ENCODE assay signal across 14 mouse cellular contexts in the genomic region with DNA sequence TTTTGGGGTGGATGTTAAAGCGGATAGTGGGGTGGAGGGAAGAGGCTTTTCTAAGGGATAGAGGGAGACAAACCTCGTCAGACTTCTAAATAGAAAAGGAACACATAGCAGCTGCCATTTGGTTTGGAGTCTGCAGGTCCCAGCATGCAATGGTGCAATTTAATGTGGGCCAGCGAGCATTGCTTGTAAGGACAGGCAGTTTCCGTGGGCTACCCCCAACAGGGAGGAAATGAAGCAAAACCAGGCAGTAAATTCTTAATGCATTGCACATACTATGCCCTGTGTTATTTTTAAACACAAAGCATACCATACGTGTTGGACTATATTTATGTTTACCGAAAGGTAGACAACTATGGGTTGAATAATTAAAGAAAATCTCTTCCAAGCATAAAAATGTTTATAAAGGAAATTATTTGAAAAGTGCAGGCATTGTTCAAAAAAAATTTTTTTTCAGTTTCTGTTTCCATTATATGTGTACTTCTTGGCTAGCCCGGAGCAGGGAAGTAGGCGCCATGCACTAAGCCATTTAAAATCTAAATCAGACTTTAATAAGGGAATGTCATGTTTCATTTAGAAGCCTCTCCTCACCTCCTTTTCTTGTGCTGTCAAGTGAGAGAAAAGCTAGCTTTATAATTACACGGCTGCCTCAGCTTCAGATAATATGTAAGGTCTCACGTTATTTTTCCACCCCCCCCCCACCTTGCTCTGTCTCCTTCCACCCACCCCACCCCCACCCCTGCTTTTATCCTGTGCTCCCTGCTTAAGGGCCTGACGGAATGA.
DNase-seq lines count a peak whose midpoint lies in the region; ATAC-seq and TF ChIP-seq lines count a peak whose summit lies in the region.
"Had no signal": no experiment of that assay in that cellular context is flagged by ENCODE, and none has a peak within 500 bp of the region (broad histone marks: within the 10 kb centered on the region; RNA-seq: fewer than 3 reads in every experiment).

No protein-coding gene starts in this region.

- TF ChIP-seq CTCF in CH12.LX (conservative IDR thresholded peaks at IDR 0.05 in 1 of 2, IDR thresholded peaks at IDR 0.05 in 1 of 2; ENCODE audit: low read depth in 2 of 2, low read length in 2 of 2) = no peak

- no peak for ATAC-seq in embryonic facial prominence, embryonic 13.5 days (ENCODE audit: insufficient number of reproducible peaks, insufficient read depth, low FRiP score, low TSS enrichment, low read depth)
- ATAC-seq in limb, embryonic 14.5 days (ENCODE audit: low FRiP score, low read depth) = no peak

- H3K27ac ChIP-seq in CH12.LX (ENCODE audit: insufficient read depth, low read depth) = no peak overlapping the region
- H3K27ac ChIP-seq in embryonic facial prominence, embryonic 13.5 days = peak overlapping the region; percentile 11; the same call in 1 of the 2 replicates
- no peak overlapping the region; the same call in 1 of the 2 replicates for H3K27ac ChIP-seq in limb, embryonic 14.5 days (replicated peaks; ENCODE audit: low read depth, low read length)
- H3K27ac ChIP-seq: liver, embryonic 15.5 days; neural tube, embryonic 15.5 days had no signal

- no peak for TF ChIP-seq EP300 in CH12.LX (IDR thresholded peaks at IDR 0.05; ENCODE audit: low read length)

- TF ChIP-seq POLR2A in CH12.LX (IDR thresholded peaks at IDR 0.05; ENCODE audit: low read depth, low read length) = no peak
- TF ChIP-seq POLR2A in limb, embryonic 14.5 days (IDR thresholded peaks at IDR 0.05; ENCODE audit: borderline replicate concordance, extremely low read depth, insufficient read depth, insufficient read length) = no peak

- H3K36me3 ChIP-seq in CH12.LX (replicated peaks in 1 of 2; ENCODE audit: control insufficient read depth in 1 of 2, insufficient read depth in 1 of 2, low read length in 1 of 2) = no peaks in the 10 kb centered on the region
- H3K36me3 ChIP-seq in embryonic facial prominence, embryonic 13.5 days = no peaks in the 10 kb centered on the region
- H3K36me3 ChIP-seq in limb, embryonic 14.5 days (ENCODE audit: control insufficient read depth, insufficient read depth, low read length) = no peaks in the 10 kb centered on the region; the same call in 1 of the 2 replicates
- H3K36me3 ChIP-seq: liver, embryonic 15.5 days; neural tube, embryonic 15.5 days had no signal

- no peaks in the 10 kb centered on the region for H3K4me1 ChIP-seq in CH12.LX (ENCODE audit: control insufficient read depth in 1 of 2, insufficient read depth in 2 of 2)
- H3K4me1 ChIP-seq in embryonic facial prominence, embryonic 13.5 days = peaks cover 13% of the 10 kb centered on the region; the same call in 1 of the 2 replicates
- H3K4me1 ChIP-seq in limb, embryonic 14.5 days (ENCODE audit: control insufficient read depth, insufficient read depth, low read length) = peaks cover 12% of the 10 kb centered on the region
- H3K4me1 ChIP-seq: liver, embryonic 15.5 days had no signal

- no peak for TF ChIP-seq RAD21 in CH12.LX (IDR thresholded peaks at IDR 0.05; ENCODE audit: low read depth, low read length)

- WGBS in embryonic facial prominence, embryonic 13.5 days = 38% methylated on average over 11 of the region's 11 CpGs
- 28% methylated on average over 11 of the region's 11 CpGs for WGBS in limb, embryonic 14.5 days

- DNase-seq in embryo, embryonic 11 days = peak; percentile 46
- no peak for DNase-seq in embryo, embryonic 9.5 days (ENCODE audit: extremely low spot score)
- DNase-seq in CH12.LX (ENCODE audit: extremely low read depth) = no peak
- DNase-seq in limb, embryonic 14.5 days (ENCODE audit: low spot score) = peak; percentile 29
- no peak for DNase-seq in spleen, adult 18-20 months
- no peak for DNase-seq in ovary, postnatal 14 days (ENCODE audit: low spot score)
- DNase-seq in right cerebral cortex, postnatal 10 days (ENCODE audit: low spot score in 2 of 2) = no peak
- DNase-seq: adrenal gland, postnatal 14 days; B cell, adult 2 months; kidney, adult 2 months; right cerebral cortex, postnatal 14 days had no signal

- peak overlapping the region; percentile 21 for H3K4me2 ChIP-seq in CH12.LX (ENCODE audit: insufficient read depth, low read depth, poor library complexity, severe bottlenecking)
- H3K4me2 ChIP-seq in embryonic facial prominence, embryonic 13.5 days = no peak overlapping the region; the same call in 1 of the 2 replicates
- H3K4me2 ChIP-seq in limb, embryonic 14.5 days (replicated peaks; ENCODE audit: low read depth, low read length, severe bottlenecking) = no peak overlapping the region
- H3K4me2 ChIP-seq: liver, embryonic 15.5 days; neural tube, embryonic 15.5 days had no signal

- H3K9ac ChIP-seq in CH12.LX (ENCODE audit: insufficient read depth, low read depth) = no peak overlapping the region
- no peak overlapping the region for H3K9ac ChIP-seq in embryonic facial prominence, embryonic 13.5 days
- H3K9ac ChIP-seq in limb, embryonic 14.5 days (ENCODE audit: low read depth, low read length, severe bottlenecking) = no peak overlapping the region
- H3K9ac ChIP-seq: liver, embryonic 15.5 days; neural tube, embryonic 15.5 days had no signal

- no peaks in the 10 kb centered on the region for H3K79me2 ChIP-seq in CH12.LX (replicated peaks; ENCODE audit: control insufficient read depth, extremely low read depth, insufficient read depth, poor library complexity, severe bottlenecking)

- no peaks in the 10 kb centered on the region for H3K27me3 ChIP-seq in CH12.LX (replicated peaks)
- no peaks in the 10 kb centered on the region for H3K27me3 ChIP-seq in embryonic facial prominence, embryonic 13.5 days
- no peaks in the 10 kb centered on the region for H3K27me3 ChIP-seq in limb, embryonic 14.5 days (ENCODE audit: control insufficient read depth, insufficient read depth, low read length)
- H3K27me3 ChIP-seq: liver, embryonic 15.5 days; neural tube, embryonic 15.5 days had no signal

- peaks cover 4% of the 10 kb centered on the region for H3K9me3 ChIP-seq in CH12.LX (replicated peaks; ENCODE audit: low read length)
- H3K9me3 ChIP-seq in embryonic facial prominence, embryonic 13.5 days = peaks cover 5% of the 10 kb centered on the region; the same call in 1 of the 2 replicates
- peaks cover 9% of the 10 kb centered on the region; the same call in 1 of the 2 replicates for H3K9me3 ChIP-seq in limb, embryonic 14.5 days (ENCODE audit: control insufficient read depth, low read length)
- H3K9me3 ChIP-seq: liver, embryonic 15.5 days; neural tube, embryonic 15.5 days had no signal

- in situ Hi-C loops in CH12.LX (cut with MboI; ENCODE audit: low pct_ligation_motif_present, low pct_unique_long_range_greater_than_20kb, low sequenced_read_pairs) = no loop called here

- dilution Hi-C loops in CH12.LX (cut with MboI; ENCODE audit: extremely low pct_ligation_motif_present, extremely low pct_unique_long_range_greater_than_20kb, low sequenced_read_pairs) = no loop called here

- no peak overlapping the region for H3K4me3 ChIP-seq in CH12.LX (replicated peaks in 1 of 3; ENCODE audit: low read depth in 2 of 3, low read length in 2 of 3, poor library complexity in 1 of 3)
- no peak overlapping the region for H3K4me3 ChIP-seq in embryonic facial prominence, embryonic 13.5 days
- no peak overlapping the region for H3K4me3 ChIP-seq in limb, embryonic 14.5 days (replicated peaks; ENCODE audit: low read length)
- H3K4me3 ChIP-seq: liver, embryonic 15.5 days; neural tube, embryonic 15.5 days had no signal

TF ChIP-seq in CH12.LX, 34 proteins besides CTCF, POLR2A, EP300 and RAD21:
- no peak for TF ChIP-seq E2F4 (IDR thresholded peaks at IDR 0.05; ENCODE audit: insufficient replicate concordance, low read depth, low read length)
- TF ChIP-seq JUND (conservative IDR thresholded peaks at IDR 0.05; ENCODE audit: low read depth, low read length) = no peak

Comparison
In these comparisons a context has a peak if more than half of its experiments do, and no peak if none do; other contexts are left out.
1. DNase-seq: peak in embryo, embryonic 11 days (single experiment) and limb, embryonic 14.5 days (single experiment); none in embryo, embryonic 9.5 days (single experiment), CH12.LX (single experiment), spleen, adult 18-20 months (0 of 2), ovary, postnatal 14 days (single experiment) and right cerebral cortex, postnatal 10 days (0 of 2).